Mouse (Mus musculus) hindbrain, postnatal 0 days (tissue): ENCODE measurements around the gene Epm2a. TPM values are rescaled to one million over a fixed set of nuclear protein-coding genes. Genes with fewer than 3 reads are reported as not detected.

Experiments used
- ATAC-seq: fragments of 200-750 bp; cut with Nextera tagmentation; 2 replicates; pipeline ENCODE4 v1.8.0; 2017; ENCODE audit warnings: mild to moderate bottlenecking, moderate TSS enrichment, moderate library complexity
- DNase-seq: peaks from one replicate; pipeline ENCODE4 v3.0.0-alpha.2; 2015; ENCODE audit warnings: low spot score
- H3K27ac ChIP-seq: fragments of 300-500 bp; sonication (generic); 2 replicates; pipeline ENCODE4 v1.5.1; 2014; ENCODE audit warnings: mild to moderate bottlenecking
- H3K27me3 ChIP-seq: fragments of 300-500 bp; sonication (generic); 2 replicates; pipeline ENCODE4 v1.6.1; 2014; ENCODE audit warnings: low read length, mixed read lengths; ENCODE audit not compliant: insufficient read depth
- H3K36me3 ChIP-seq: fragments of 300-500 bp; sonication (generic); 2 replicates; pipeline ENCODE4 v1.6.1; 2014; ENCODE audit warnings: low read length, mixed read lengths; ENCODE audit not compliant: insufficient read depth
- H3K4me1 ChIP-seq: fragments of 300-500 bp; sonication (generic); 2 replicates; pipeline ENCODE4 v1.6.1; 2014; ENCODE audit warnings: antibody characterized with exemption, low read length, mixed read lengths; ENCODE audit not compliant: insufficient read depth
- H3K4me2 ChIP-seq: fragments of 300-500 bp; sonication (generic); 2 replicates; pipeline ENCODE4 v1.6.1; 2014; ENCODE audit warnings: low read depth, mild to moderate bottlenecking, low read length, moderate library complexity, mixed read lengths
- H3K4me3 ChIP-seq: fragments of 300-500 bp; sonication (generic); 2 replicates; pipeline ENCODE4 v1.5.1; 2014; ENCODE audit warnings: low read length
- H3K9ac ChIP-seq: fragments of 300-500 bp; sonication (generic); replicated peaks from 2 replicates; pipeline ENCODE4 v1.6.1; 2014; ENCODE audit warnings: mild to moderate bottlenecking, low read length, moderate library complexity, mixed read lengths
- H3K9me3 ChIP-seq: fragments of 300-500 bp; sonication (generic); 2 replicates; pipeline ENCODE4 v1.6.1; 2016; ENCODE audit warnings: low read length, mixed read lengths
- CTCF ChIP-seq: IDR thresholded peaks from 2 replicates; pipeline ENCODE4 v1.5.1; 2016; ENCODE audit warnings: antibody characterized with exemption, control low read depth, low read depth
- WGBS: fragments of 180-500 bp; shearing (Covaris S2); extraction: QIAGEN DNeasy Blood & Tissue Kit; methylation state at CpG from one replicate; pipeline ENCODE4 v1.1.7; 2014; 5-methylcytosine and 5-hydroxymethylcytosine counted together
- polyA plus RNA-seq: library from polyadenylated mRNA; unstranded; fragments of >200 nt; fragmentation: Nextera tagmentation; extraction: Ambion mirVana; gene quantifications from 2 replicates; pipeline ENCODE4 v1.2.1, GENCODE M21; 2015
- total RNA-seq: library from RNA; depleted of rRNA; stranded (reverse); fragments of >200 nt; gene quantifications from 2 replicates; pipeline ENCODE4 v1.2.3, GENCODE M21; 2014; rRNA removed

Epm2a gene
- total and polyA plus RNA-seq, 2 experiments from 2014 or later: 4.3 to 33.1 TPM

GRCm38 (mm10) chr10:11491956-11492355, 148.8 kb downstream of the Epm2a start:
- peak; percentile 75 for DNase-seq
- 48% methylated on average over 28 of the region's 28 CpGs for WGBS
- Histone ChIP-seq H3K9me3 (no peaks in the 10 kb centered on the region), H3K27me3 (no peaks in the 10 kb centered on the region), H3K36me3 (no peaks in the 10 kb centered on the region), H3K9ac (no peak overlapping the region), H3K4me1 (no peaks in the 10 kb centered on the region), H3K4me3 (no peak overlapping the region), H3K4me2 (no peak overlapping the region), H3K27ac (no peak overlapping the region)
- no peak for TF ChIP-seq CTCF
- ATAC-seq: peak; percentile 94

Other genes with a start within 250 kb of the Epm2a start
- 17.5 and 20.3 TPM in 2 replicates for gene Shprh, start 194.0 kb upstream of the Epm2a start, total RNA-seq
- gene Shprh, start 194.0 kb upstream of the Epm2a start, polyA plus RNA-seq: 16.2 TPM in 2 replicates
- gene Fbxo30, start 62.1 kb upstream of the Epm2a start, total RNA-seq: 7.6 and 8.8 TPM in 2 replicates
- gene Fbxo30, start 62.1 kb upstream of the Epm2a start, polyA plus RNA-seq: 11.3 and 12.2 TPM in 2 replicates